Mouse (Mus musculus) forebrain, embryonic 12.5 days (tissue): ENCODE data around the gene Txndc12. TPM values are rescaled to one million over a fixed set of nuclear protein-coding genes. Genes with fewer than 3 reads are reported as not detected.
A peak's percentile ranks its signal among the peaks of the same experiment; 100 is the strongest.

ENCODE experiments used
- ATAC-seq: fragments of 200-750 bp; cut with Nextera tagmentation; 2 replicates; pipeline ENCODE4 v1.8.0; 2017; ENCODE audit warnings: moderate TSS enrichment; ENCODE audit not compliant: low FRiP score
- H3K27ac ChIP-seq: fragments of 300-500 bp; sonication (generic); 2 replicates; pipeline ENCODE4 v1.5.1; 2016; ENCODE audit warnings: mild to moderate bottlenecking
- H3K27me3 ChIP-seq: fragments of 300-500 bp; sonication (generic); 2 replicates; pipeline ENCODE4 v1.6.1; 2016; ENCODE audit warnings: mild to moderate bottlenecking
- H3K36me3 ChIP-seq: fragments of 300-500 bp; sonication (generic); replicated peaks from 2 replicates; pipeline ENCODE4 v1.6.1; 2016; ENCODE audit warnings: mild to moderate bottlenecking
- H3K4me1 ChIP-seq: fragments of 300-500 bp; sonication (generic); 2 replicates; pipeline ENCODE4 v1.6.1; 2016
- H3K4me2 ChIP-seq: fragments of 300-500 bp; sonication (generic); 2 replicates; pipeline ENCODE4 v1.6.1; 2016; ENCODE audit warnings: mild to moderate bottlenecking, moderate library complexity
- H3K4me3 ChIP-seq: fragments of 300-500 bp; sonication (generic); replicated peaks from 2 replicates; pipeline ENCODE4 v1.5.1; 2016; ENCODE audit warnings: mild to moderate bottlenecking
- H3K9ac ChIP-seq: fragments of 300-500 bp; sonication (generic); 2 replicates; pipeline ENCODE4 v1.6.1; 2016; ENCODE audit warnings: mild to moderate bottlenecking
- H3K9me3 ChIP-seq: fragments of 300-500 bp; sonication (generic); 2 replicates; pipeline ENCODE4 v1.6.1; 2016
- WGBS: fragments of 180-500 bp; shearing (Covaris S2); methylation state at CpG from one replicate; pipeline ENCODE4 v1.1.7; 2016; 5-methylcytosine and 5-hydroxymethylcytosine counted together
- polyA plus RNA-seq: library from polyadenylated mRNA; unstranded; fragments of >200 nt; fragmentation: Nextera tagmentation; extraction: Ambion mirVana; gene quantifications from 2 replicates; pipeline ENCODE4 v1.2.1, GENCODE M21; 2016

The Txndc12 gene
- polyA plus RNA-seq, 1 experiment from 2014 or later: 96.1 TPM

DNA sequence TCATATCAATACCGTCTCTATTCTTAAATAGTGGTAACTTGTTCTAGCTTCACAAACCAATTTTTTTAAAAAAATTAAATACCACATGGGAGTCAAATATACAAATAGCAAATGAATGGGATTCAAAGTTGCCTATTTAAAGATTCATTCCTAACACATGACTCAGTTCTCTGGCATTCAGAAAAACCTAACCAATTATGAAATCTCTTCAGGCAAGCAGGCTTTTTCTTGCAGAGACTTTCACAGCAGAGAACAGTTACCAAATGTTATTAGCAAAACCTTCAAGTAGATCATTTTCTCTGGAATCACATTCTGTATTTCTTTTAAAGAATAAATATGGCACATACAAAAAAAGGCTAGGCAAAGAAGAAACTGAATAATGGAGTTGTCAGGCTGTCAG, 3.7 kb upstream of the Txndc12 start:
- no peak overlapping the region for H3K9ac ChIP-seq
- no peak overlapping the region for H3K4me2 ChIP-seq
- ATAC-seq: no peak
- H3K4me3 ChIP-seq: no peak overlapping the region
- H3K4me1 ChIP-seq: peaks cover 23% of the 10 kb centered on the region
- H3K27me3 ChIP-seq: no peaks in the 10 kb centered on the region
- H3K9me3 ChIP-seq: no peaks in the 10 kb centered on the region
- peaks cover 41% of the 10 kb centered on the region for H3K36me3 ChIP-seq
- 92% methylated on average over 1 of the region's 1 CpGs for WGBS
- no peak overlapping the region for H3K27ac ChIP-seq

- peak within 1 kb of the TSS; percentile 99 for H3K27ac ChIP-seq
- H3K9ac ChIP-seq: peak within 1 kb of the TSS; percentile 99
- ATAC-seq: peak; percentile 96
- H3K36me3 ChIP-seq: peaks cover 20% of the 10 kb centered on the region
- H3K4me1 ChIP-seq: peaks cover 36% of the 10 kb centered on the region
- no peaks in the 10 kb centered on the region for H3K27me3 ChIP-seq
- peak within 1 kb of the TSS; percentile 80 for H3K4me2 ChIP-seq
- WGBS: under 1% methylated on average over 66 of the region's 73 CpGs
- no peaks in the 10 kb centered on the region for H3K9me3 ChIP-seq
- peak within 1 kb of the TSS; percentile 96 for H3K4me3 ChIP-seq
These were observed 1.2 kb upstream of the Txndc12 start, which contains the start of gene Btf3l4 for GRCm38 (mm10) chr4:108832916-108833827. Gene Btf3l4 (minus strand): TSS chr4:108833614.

DNA sequence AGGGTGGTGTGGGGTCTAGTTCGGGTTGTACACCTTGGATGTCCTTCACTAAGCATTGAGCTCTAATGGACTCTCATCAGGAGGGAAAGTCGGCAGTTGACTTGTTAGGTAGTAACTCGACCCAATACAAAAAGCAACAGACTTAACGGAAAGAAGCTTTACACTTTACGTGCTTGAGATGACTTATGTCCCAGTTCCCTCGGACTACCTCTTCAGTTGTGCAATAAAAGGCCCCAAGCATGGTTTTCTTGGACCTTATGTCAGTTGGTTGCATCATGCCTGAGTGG, 630 bp upstream of the Txndc12 start:
- H3K4me3 ChIP-seq: peak overlapping the region; percentile 96
- ATAC-seq: no peak
- peak overlapping the region; percentile 99 for H3K9ac ChIP-seq
- no peaks in the 10 kb centered on the region for H3K27me3 ChIP-seq
- under 1% methylated on average over 6 of the region's 6 CpGs for WGBS
- H3K9me3 ChIP-seq: no peaks in the 10 kb centered on the region
- peaks cover 14% of the 10 kb centered on the region for H3K36me3 ChIP-seq
- H3K4me1 ChIP-seq: peaks cover 36% of the 10 kb centered on the region
- peak overlapping the region; percentile 99 for H3K27ac ChIP-seq
- H3K4me2 ChIP-seq: peak overlapping the region; percentile 80

GRCm38 (mm10) chr4:108834971-108835311, 540 bp downstream of the Txndc12 start:
- H3K4me1 ChIP-seq: peaks cover 36% of the 10 kb centered on the region
- H3K4me3 ChIP-seq: peak overlapping the region; percentile 96
- no peaks in the 10 kb centered on the region for H3K9me3 ChIP-seq

DNA sequence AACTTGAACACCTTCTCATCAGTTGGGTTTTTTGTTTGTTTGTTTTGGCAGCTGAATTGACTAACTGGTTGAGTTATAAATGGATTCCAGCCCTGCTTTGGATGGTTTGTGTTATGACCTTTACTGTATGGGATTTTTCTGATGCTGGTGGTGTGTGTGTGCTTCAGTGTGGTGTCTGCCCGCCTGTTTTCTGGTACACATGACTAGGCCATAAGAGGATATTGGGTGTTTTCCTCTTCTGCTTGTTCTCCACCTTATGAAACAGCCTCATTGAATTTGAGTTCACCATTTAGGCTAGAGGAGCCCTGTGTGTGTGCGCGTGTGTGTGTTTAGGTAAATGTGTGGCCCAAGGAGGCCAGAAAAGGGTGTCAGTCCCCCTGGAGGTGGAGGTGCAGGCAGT, 1.1 kb downstream of the Txndc12 start:
- H3K4me1 ChIP-seq: peaks cover 36% of the 10 kb centered on the region
- no peak for ATAC-seq
- peak overlapping the region; percentile 96 for H3K4me3 ChIP-seq
- no peaks in the 10 kb centered on the region for H3K36me3 ChIP-seq
- 0 out of 2 replicates have a peak overlapping the region, but pooled peaks have one; percentile 99 for H3K27ac ChIP-seq
- H3K4me2 ChIP-seq: peak overlapping the region; percentile 80
- no peaks in the 10 kb centered on the region for H3K9me3 ChIP-seq
- H3K27me3 ChIP-seq: no peaks in the 10 kb centered on the region
- peak overlapping the region; percentile 78 for H3K9ac ChIP-seq
- 65% methylated on average over 3 of the region's 3 CpGs for WGBS

More at GRCm38 (mm10) chr4:108834971-108835311, 540 bp downstream of the Txndc12 start:
- ATAC-seq: no peak
- H3K9ac ChIP-seq: peak overlapping the region; percentile 78
- H3K27me3 ChIP-seq: no peaks in the 10 kb centered on the region
- 1% methylated on average over 15 of the region's 15 CpGs for WGBS
- H3K27ac ChIP-seq: peak overlapping the region; percentile 99
- peak overlapping the region; percentile 80 for H3K4me2 ChIP-seq
- peaks cover 5% of the 10 kb centered on the region; the same call in 1 of the 2 replicates for H3K36me3 ChIP-seq

- no peak for ATAC-seq
- H3K36me3 ChIP-seq: no peaks in the 10 kb centered on the region
- WGBS: 90% methylated on average over 4 of the region's 4 CpGs
These were observed 3.6 kb downstream of the Txndc12 start for GRCm38 (mm10) chr4:108838031-108838430.

GRCm38 (mm10) chr4:108841920-108842578, 7.6 kb downstream of the Txndc12 start:
- Histone ChIP-seq H3K4me2 (no peak overlapping the region), H3K9ac (no peak overlapping the region)
- no peak for ATAC-seq

More at GRCm38 (mm10) chr4:108838031-108838430, 3.6 kb downstream of the Txndc12 start:
- H3K4me3 ChIP-seq: no peak overlapping the region
- no peak overlapping the region for H3K4me2 ChIP-seq
- no peaks in the 10 kb centered on the region for H3K9me3 ChIP-seq
- H3K27ac ChIP-seq: no peak overlapping the region
- H3K27me3 ChIP-seq: no peaks in the 10 kb centered on the region
- H3K9ac ChIP-seq: no peak overlapping the region
- peaks cover 22% of the 10 kb centered on the region for H3K4me1 ChIP-seq

GRCm38 (mm10) chr4:108843336-108843735, 8.9 kb downstream of the Txndc12 start:
- ATAC-seq: no peak
- no peaks in the 10 kb centered on the region for H3K36me3 ChIP-seq
- H3K9me3 ChIP-seq: no peaks in the 10 kb centered on the region
- H3K4me2 ChIP-seq: no peak overlapping the region
- no peak overlapping the region for H3K9ac ChIP-seq
- H3K27me3 ChIP-seq: no peaks in the 10 kb centered on the region
- 0 out of 2 replicates have a peak overlapping the region, but pooled peaks have one; percentile 31 for H3K27ac ChIP-seq
- peaks cover 12% of the 10 kb centered on the region for H3K4me1 ChIP-seq
- H3K4me3 ChIP-seq: no peak overlapping the region

More at GRCm38 (mm10) chr4:108841920-108842578, 7.6 kb downstream of the Txndc12 start:
- H3K36me3 ChIP-seq: no peaks in the 10 kb centered on the region
- no peak overlapping the region for H3K27ac ChIP-seq
- H3K9me3 ChIP-seq: no peaks in the 10 kb centered on the region
- 88% methylated on average over 7 of the region's 7 CpGs for WGBS
- H3K4me3 ChIP-seq: no peak overlapping the region
- H3K4me1 ChIP-seq: peaks cover 9% of the 10 kb centered on the region; the same call in 1 of the 2 replicates
- H3K27me3 ChIP-seq: no peaks in the 10 kb centered on the region

- peaks cover 10% of the 10 kb centered on the region; the same call in 1 of the 2 replicates for H3K36me3 ChIP-seq
- H3K9ac ChIP-seq: no peak overlapping the region
- H3K4me3 ChIP-seq: no peak overlapping the region
- H3K4me1 ChIP-seq: peaks cover 28% of the 10 kb centered on the region
- no peak overlapping the region for H3K27ac ChIP-seq
- H3K27me3 ChIP-seq: no peaks in the 10 kb centered on the region
- 95% methylated on average over 5 of the region's 5 CpGs for WGBS
- ATAC-seq: no peak
- H3K4me2 ChIP-seq: no peak overlapping the region
- no peaks in the 10 kb centered on the region for H3K9me3 ChIP-seq
These were observed 11.6 kb downstream of the Txndc12 start for GRCm38 (mm10) chr4:108845824-108846569.

DNA sequence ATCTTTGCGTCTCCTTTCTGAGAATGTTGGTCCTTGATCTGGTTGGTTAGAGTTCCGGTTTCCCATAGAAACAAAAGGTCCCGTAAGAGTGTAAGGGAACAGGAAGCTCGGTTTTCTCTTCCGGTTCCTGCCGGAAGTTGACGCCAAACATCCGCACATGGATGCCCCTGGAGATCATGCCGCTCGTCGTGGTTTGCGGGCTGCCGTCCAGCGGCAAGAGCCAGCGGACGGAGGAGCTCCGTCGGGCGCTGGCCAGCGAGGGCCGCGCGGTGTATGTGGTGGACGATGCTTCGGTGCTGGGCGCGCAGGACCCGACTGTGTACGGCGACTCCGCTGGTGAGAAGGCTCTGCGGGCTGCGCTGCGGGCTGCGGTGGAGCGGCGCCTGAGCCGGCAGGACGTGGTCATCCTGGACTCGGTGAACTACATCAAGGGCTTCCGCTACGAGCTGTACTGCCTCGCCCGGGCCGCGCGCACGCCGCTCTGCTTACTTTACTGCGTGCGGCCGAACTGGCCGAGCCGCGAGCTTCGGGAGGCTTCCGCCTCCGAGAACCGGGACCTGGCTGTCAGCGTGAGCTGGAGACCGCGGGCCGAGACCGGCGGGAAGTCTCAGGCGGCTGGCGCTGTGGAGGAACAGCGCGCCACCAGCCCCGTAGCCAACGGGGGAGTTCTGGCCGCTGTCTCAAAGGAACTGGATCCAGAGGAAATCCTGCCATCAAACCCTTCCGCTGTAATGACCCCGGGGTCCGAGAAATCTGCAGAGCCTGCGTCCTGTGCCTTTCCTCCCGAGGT, 13.5 kb downstream of the Txndc12 start, which contains the start of gene Kti12:
TSS of gene Kti12 (plus strand) at position 71 of the 790 bp plus-strand sequence.
- Histone ChIP-seq H3K4me2 (peak within 1 kb of the TSS; percentile 97), H3K36me3 (peaks cover 10% of the 10 kb centered on the region; the same call in 1 of the 2 replicates), H3K27me3 (no peaks in the 10 kb centered on the region), H3K4me1 (peaks cover 27% of the 10 kb centered on the region), H3K9me3 (no peaks in the 10 kb centered on the region), H3K9ac (peak within 1 kb of the TSS; percentile 84), H3K4me3 (peak within 1 kb of the TSS; percentile 93), H3K27ac (peak within 1 kb of the TSS; percentile 83)
- ATAC-seq: peak; percentile 90
- WGBS: under 1% methylated on average over 77 of the region's 77 CpGs

DNA sequence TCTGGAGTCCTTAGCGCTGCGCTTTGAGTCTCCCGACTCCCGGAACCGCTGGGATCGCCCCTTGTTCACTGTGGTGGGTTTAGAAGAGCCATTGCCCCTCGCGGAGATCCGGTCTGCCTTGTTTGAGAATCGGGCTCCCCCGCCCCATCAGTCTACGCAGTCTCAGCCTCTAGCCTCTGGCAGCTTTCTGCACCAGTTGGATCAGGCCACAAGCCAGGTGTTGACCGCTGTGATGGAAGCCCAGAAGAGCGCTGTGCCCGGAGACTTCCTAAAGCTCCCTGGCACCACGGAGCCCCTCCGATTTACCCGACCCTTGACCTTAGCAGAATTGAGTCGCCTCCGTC, 14.1 kb downstream of the Txndc12 start, which contains the start of gene A730015C16Rik:
TSS of gene A730015C16Rik (minus strand) at position 115 of the 344 bp plus-strand sequence.
- Histone ChIP-seq H3K36me3 (peaks cover 15% of the 10 kb centered on the region), H3K4me2 (peak within 1 kb of the TSS; percentile 97), H3K9me3 (no peaks in the 10 kb centered on the region), H3K4me3 (peak within 1 kb of the TSS; percentile 93), H3K9ac (peak within 1 kb of the TSS; percentile 84), H3K27me3 (no peaks in the 10 kb centered on the region), H3K4me1 (peaks cover 22% of the 10 kb centered on the region), H3K27ac (peak within 1 kb of the TSS; percentile 83)
- 14% methylated on average over 20 of the region's 20 CpGs for WGBS
- no peak for ATAC-seq
